Mouse (Mus musculus): ENCODE measurements at regions not wholly inside any gene's neighbourhood (a gene's known extent, or its start where the extent isn't known, plus 50 kb on each side); places are given as distances from the start of the nearest gene placed in this dataset.
A peak's percentile ranks its signal among the peaks of the same experiment; 100 is the strongest.

- Histone ChIP-seq H3K27ac (ENCODE audit: control insufficient read depth, insufficient read depth, low read depth, low read length) (no peak overlapping the region), H3K4me3 (ENCODE audit: control insufficient read depth, low read depth, low read length) (no peak overlapping the region), H3K27me3 (ENCODE audit: control insufficient read depth, insufficient read depth, low read length) (no peaks in the 10 kb centered on the region), H3K4me1 (ENCODE audit: control insufficient read depth, insufficient read depth, low read length) (no peaks in the 10 kb centered on the region), H3K36me3 (ENCODE audit: control insufficient read depth, insufficient read depth, low read length) (no peaks in the 10 kb centered on the region)
- TF ChIP-seq POLR2A (IDR thresholded peaks at IDR 0.05; ENCODE audit: control insufficient read depth, low read depth, low read length) = no peak
Measured at GRCm38 (mm10) chr13:70165511-70166225, 363.5 kb downstream of the Med10 start.

GRCm38 (mm10) chr13:70167747-70168146, 365.6 kb downstream of the Med10 start:
- no peaks in the 10 kb centered on the region for H3K36me3 ChIP-seq (ENCODE audit: control insufficient read depth, insufficient read depth, low read length)
- TF ChIP-seq CTCF (IDR thresholded peaks at IDR 0.05; ENCODE audit: control insufficient read depth, insufficient read depth, insufficient replicate concordance, low read depth, low read length) (no peak), POLR2A (IDR thresholded peaks at IDR 0.05; ENCODE audit: control insufficient read depth, low read depth, low read length) (no peak)
- H3K4me1 ChIP-seq (ENCODE audit: control insufficient read depth, insufficient read depth, low read length) = no peaks in the 10 kb centered on the region
- H3K27me3 ChIP-seq (ENCODE audit: control insufficient read depth, insufficient read depth, low read length) = no peaks in the 10 kb centered on the region
- H3K4me3 ChIP-seq (ENCODE audit: control insufficient read depth, low read depth, low read length) = no peak overlapping the region
- no peak overlapping the region for H3K27ac ChIP-seq (ENCODE audit: control insufficient read depth, insufficient read depth, low read depth, low read length)

GRCm38 (mm10) chr13:70168906-70169305, 366.7 kb downstream of the Med10 start:
- no peaks in the 10 kb centered on the region for H3K4me1 ChIP-seq (ENCODE audit: control insufficient read depth, insufficient read depth, low read length)
- H3K27me3 ChIP-seq (ENCODE audit: control insufficient read depth, insufficient read depth, low read length) = no peaks in the 10 kb centered on the region
- TF ChIP-seq POLR2A (IDR thresholded peaks at IDR 0.05; ENCODE audit: control insufficient read depth, low read depth, low read length) (no peak), CTCF (IDR thresholded peaks at IDR 0.05; ENCODE audit: control insufficient read depth, insufficient read depth, insufficient replicate concordance, low read depth, low read length) (no peak)
- no peaks in the 10 kb centered on the region for H3K36me3 ChIP-seq (ENCODE audit: control insufficient read depth, insufficient read depth, low read length)
- no peak overlapping the region for H3K27ac ChIP-seq (ENCODE audit: control insufficient read depth, insufficient read depth, low read depth, low read length)
- H3K4me3 ChIP-seq (ENCODE audit: control insufficient read depth, low read depth, low read length) = no peak overlapping the region

- Histone ChIP-seq H3K36me3 (ENCODE audit: control insufficient read depth, insufficient read depth, low read length) (no peaks in the 10 kb centered on the region), H3K27me3 (ENCODE audit: control insufficient read depth, insufficient read depth, low read length) (no peaks in the 10 kb centered on the region), H3K4me3 (ENCODE audit: control insufficient read depth, low read depth, low read length) (no peak overlapping the region), H3K4me1 (ENCODE audit: control insufficient read depth, insufficient read depth, low read length) (no peaks in the 10 kb centered on the region), H3K27ac (ENCODE audit: control insufficient read depth, insufficient read depth, low read depth, low read length) (no peak overlapping the region)
- TF ChIP-seq CTCF (IDR thresholded peaks at IDR 0.05; ENCODE audit: control insufficient read depth, insufficient read depth, insufficient replicate concordance, low read depth, low read length) (no peak), POLR2A (IDR thresholded peaks at IDR 0.05; ENCODE audit: control insufficient read depth, low read depth, low read length) (no peak)
Measured at GRCm38 (mm10) chr13:70177066-70177465, 374.9 kb downstream of the Med10 start.

GRCm38 (mm10) chr13:70178073-70178491, 375.9 kb downstream of the Med10 start:
- H3K4me3 ChIP-seq (ENCODE audit: control insufficient read depth, low read depth, low read length) = no peak overlapping the region
- H3K27ac ChIP-seq (ENCODE audit: control insufficient read depth, insufficient read depth, low read depth, low read length) = no peak overlapping the region
- H3K27me3 ChIP-seq (ENCODE audit: control insufficient read depth, insufficient read depth, low read length) = no peaks in the 10 kb centered on the region

GRCm38 (mm10) chr13:70190978-70191377, 388.8 kb downstream of the Med10 start:
- TF ChIP-seq POLR2A (IDR thresholded peaks at IDR 0.05; ENCODE audit: control insufficient read depth, low read depth, low read length) (no peak), CTCF (IDR thresholded peaks at IDR 0.05; ENCODE audit: control insufficient read depth, insufficient read depth, insufficient replicate concordance, low read depth, low read length) (no peak)
- H3K27me3 ChIP-seq (ENCODE audit: control insufficient read depth, insufficient read depth, low read length) = no peaks in the 10 kb centered on the region

More at GRCm38 (mm10) chr13:70178073-70178491, 375.9 kb downstream of the Med10 start:
- TF ChIP-seq CTCF (IDR thresholded peaks at IDR 0.05; ENCODE audit: control insufficient read depth, insufficient read depth, insufficient replicate concordance, low read depth, low read length) (no peak), POLR2A (IDR thresholded peaks at IDR 0.05; ENCODE audit: control insufficient read depth, low read depth, low read length) (no peak)
- Histone ChIP-seq H3K4me1 (ENCODE audit: control insufficient read depth, insufficient read depth, low read length) (no peaks in the 10 kb centered on the region), H3K36me3 (ENCODE audit: control insufficient read depth, insufficient read depth, low read length) (no peaks in the 10 kb centered on the region)

GRCm38 (mm10) chr13:70192101-70193025, 390.2 kb downstream of the Med10 start:
- Histone ChIP-seq H3K4me3 (ENCODE audit: control insufficient read depth, low read depth, low read length) (no peak overlapping the region), H3K36me3 (ENCODE audit: control insufficient read depth, insufficient read depth, low read length) (no peaks in the 10 kb centered on the region), H3K27ac (ENCODE audit: control insufficient read depth, insufficient read depth, low read depth, low read length) (no peak overlapping the region), H3K4me1 (ENCODE audit: control insufficient read depth, insufficient read depth, low read length) (peaks cover 2% of the 10 kb centered on the region; the same call in 1 of the 2 replicates), H3K27me3 (ENCODE audit: control insufficient read depth, insufficient read depth, low read length) (no peaks in the 10 kb centered on the region)
- peak; percentile 38; the same call in 1 of the 2 replicates for TF ChIP-seq CTCF (IDR thresholded peaks at IDR 0.05; ENCODE audit: control insufficient read depth, insufficient read depth, insufficient replicate concordance, low read depth, low read length)
- TF ChIP-seq POLR2A (IDR thresholded peaks at IDR 0.05; ENCODE audit: control insufficient read depth, low read depth, low read length) = no peak

More at GRCm38 (mm10) chr13:70190978-70191377, 388.8 kb downstream of the Med10 start:
- H3K4me3 ChIP-seq (ENCODE audit: control insufficient read depth, low read depth, low read length) = no peak overlapping the region
- no peak overlapping the region for H3K27ac ChIP-seq (ENCODE audit: control insufficient read depth, insufficient read depth, low read depth, low read length)
- H3K36me3 ChIP-seq (ENCODE audit: control insufficient read depth, insufficient read depth, low read length) = no peaks in the 10 kb centered on the region
- peaks cover 2% of the 10 kb centered on the region; the same call in 1 of the 2 replicates for H3K4me1 ChIP-seq (ENCODE audit: control insufficient read depth, insufficient read depth, low read length)
